Mouse (Mus musculus) CH12.LX (cell line): ENCODE measurements at regions not wholly inside any gene's neighbourhood (a gene's known extent, or its start where the extent isn't known, plus 50 kb on each side); places are given as distances from the start of the nearest gene placed in this dataset.

Source experiments
- CTCF ChIP-seq, 2 experiments: IDR thresholded peaks in 1 of 2; conservative IDR thresholded peaks in 1 of 2; 2 replicates each; pipeline ENCODE4 v1.5.1; 2011 to 2012; ENCODE audit warnings: low read depth in 2 of 2, low read length in 2 of 2, improper control_type of control experiment in 1 of 2, inconsistent platforms in 1 of 2, mild to moderate bottlenecking in 1 of 2, moderate library complexity in 1 of 2
- E2F4 ChIP-seq: IDR thresholded peaks from 2 replicates; pipeline ENCODE4 v1.6.1; 2011; ENCODE audit warnings: low read depth, low read length, improper control_type of control experiment; ENCODE audit not compliant: insufficient replicate concordance
- ELF1 ChIP-seq: IDR thresholded peaks from 2 replicates; pipeline ENCODE4 v1.6.1; 2014; ENCODE audit warnings: low read depth, mild to moderate bottlenecking, inconsistent platforms, low read length, improper control_type of control experiment
- EP300 ChIP-seq: IDR thresholded peaks from 2 replicates; pipeline ENCODE4 v1.6.1; 2011; ENCODE audit warnings: low read length, improper control_type of control experiment
- GABPA ChIP-seq: IDR thresholded peaks from 2 replicates; pipeline ENCODE4 v1.6.1; 2012; ENCODE audit warnings: low read depth, low read length, improper control_type of control experiment, inconsistent platforms; ENCODE audit not compliant: insufficient replicate concordance
- HCFC1 ChIP-seq: IDR thresholded peaks from 2 replicates; pipeline ENCODE4 v1.6.1; 2012; ENCODE audit warnings: low read depth, mild to moderate bottlenecking, inconsistent platforms, low read length, improper control_type of control experiment
- IRF4 ChIP-seq: IDR thresholded peaks from 2 replicates; pipeline ENCODE4 v1.6.1; 2014; ENCODE audit warnings: low read depth, mild to moderate bottlenecking, inconsistent platforms, low read length, improper control_type of control experiment
- MAX ChIP-seq: IDR thresholded peaks from 2 replicates; pipeline ENCODE4 v1.6.1; 2011; ENCODE audit warnings: low read length, improper control_type of control experiment
- POLR2A ChIP-seq: IDR thresholded peaks from 2 replicates; pipeline ENCODE4 v1.6.1; 2011; ENCODE audit warnings: low read depth, mild to moderate bottlenecking, improper control_type of control experiment, low read length
- USF1 ChIP-seq: IDR thresholded peaks from 2 replicates; pipeline ENCODE4 v1.6.1; 2014; ENCODE audit warnings: low read depth, mild to moderate bottlenecking, inconsistent platforms, low read length, improper control_type of control experiment
- ZKSCAN1 ChIP-seq: IDR thresholded peaks from 2 replicates; pipeline ENCODE4 v1.6.1; 2012; ENCODE audit warnings: low read depth, inconsistent platforms, low read length, improper control_type of control experiment, borderline replicate concordance
- ZNF384 ChIP-seq: IDR thresholded peaks from 2 replicates; pipeline ENCODE4 v1.6.1; 2012; ENCODE audit warnings: low read depth, low read length, improper control_type of control experiment, inconsistent platforms

GRCm38 (mm10) chr14:67538696-67539095 lies 1529.7 kb upstream of the Gulo start:
- TF ChIP-seq EP300 (no peak), POLR2A (no peak), CTCF (conservative IDR thresholded peaks at IDR 0.05 in 1 of 2, IDR thresholded peaks at IDR 0.05 in 1 of 2; ENCODE audit: low read depth in 2 of 2, low read length in 2 of 2) (no peak), IRF4 (no peak), MAX (no peak), ZKSCAN1 (no peak), HCFC1 (no peak), GABPA (no peak), ZNF384 (no peak), USF1 (no peak), E2F4 (no peak), ELF1 (no peak)
